Mouse (Mus musculus) cerebellum, adult 2 months (tissue): ENCODE data around the gene Mgat2.

Source experiments
- CTCF ChIP-seq: fragments of 200-500 bp; IDR thresholded peaks from 2 replicates; pipeline ENCODE4 v1.5.1; 2011; ENCODE audit warnings: low read depth, mild to moderate bottlenecking, control low read depth, low read length, moderate library complexity, borderline replicate concordance; ENCODE audit not compliant: insufficient read depth
- POLR2A ChIP-seq: fragments of 200-500 bp; IDR thresholded peaks from 2 replicates; pipeline ENCODE4 v1.6.1; 2011; ENCODE audit warnings: low read length, control low read depth, borderline replicate concordance; ENCODE audit not compliant: insufficient read depth

GRCm38 (mm10) chr12:69235782-69236181, 51.8 kb downstream of the Mgat2 start:
- TF ChIP-seq POLR2A, result no peak
- no peak for TF ChIP-seq CTCF
